Mouse (Mus musculus): ENCODE measurements around the gene Pdcd1. TPM values are rescaled to one million over a fixed set of nuclear protein-coding genes. Genes with fewer than 3 reads are reported as not detected.
"Not testable (repeated sequence)": the region's sequence is repeated elsewhere in the genome, so short reads cannot be mapped to it uniquely, and the experiment has no call there.

The Pdcd1 gene
- polyA plus RNA-seq, 1 experiment from 2014 or later: not detected

DNA sequence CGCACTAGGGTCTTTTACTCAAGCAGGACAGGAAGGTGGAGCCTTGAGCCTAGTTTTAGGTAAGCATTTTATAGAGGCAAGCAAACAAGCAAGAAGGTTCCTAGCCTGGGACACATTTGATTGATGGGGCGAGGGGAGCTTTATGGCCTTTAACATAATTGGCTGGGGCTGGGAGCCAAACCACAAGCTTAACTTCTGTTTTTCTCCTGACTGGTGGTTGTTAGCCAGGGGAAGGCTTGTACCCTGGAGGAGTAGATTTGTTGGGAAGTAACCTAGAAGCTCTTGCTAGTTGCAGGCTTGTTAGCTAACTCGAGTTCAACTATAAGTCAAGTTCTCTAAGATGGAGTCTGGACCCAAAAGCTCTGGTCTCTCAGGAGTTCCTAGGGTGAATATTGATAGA lies 26.0 kb upstream of the Pdcd1 start:
- no peak for ATAC-seq (replicated peaks; ENCODE audit: low FRiP score)
- no peak for DNase-seq (ENCODE audit: low spot score)
- no peak overlapping the region for H3K27ac ChIP-seq (ENCODE audit: low read depth, low read length)
- no peak overlapping the region for H3K9ac ChIP-seq (ENCODE audit: low read depth, low read length)
- no peaks in the 10 kb centered on the region for H3K4me1 ChIP-seq (replicated peaks; ENCODE audit: control insufficient read depth, insufficient read depth, low read length)
- no peaks in the 10 kb centered on the region for H3K36me3 ChIP-seq (ENCODE audit: control insufficient read depth, insufficient read depth, low read length)
- H3K4me2 ChIP-seq: no peak overlapping the region
- no peaks in the 10 kb centered on the region for H3K9me3 ChIP-seq (ENCODE audit: control insufficient read depth, low read length)
- 54% methylated on average over 3 of the region's 3 CpGs for WGBS
- no peak overlapping the region for H3K4me3 ChIP-seq (ENCODE audit: low read depth, low read length)
- peaks cover 9% of the 10 kb centered on the region for H3K27me3 ChIP-seq (replicated peaks; ENCODE audit: control insufficient read depth, insufficient read depth, low read length)

- no peak for DNase-seq (ENCODE audit: low spot score)
- H3K4me3 ChIP-seq (ENCODE audit: low read depth, low read length): no peak overlapping the region
- WGBS: 17% methylated on average over 1 of the region's 1 CpGs
- no peaks in the 10 kb centered on the region for H3K36me3 ChIP-seq (ENCODE audit: control insufficient read depth, insufficient read depth, low read length)
- ATAC-seq (replicated peaks; ENCODE audit: low FRiP score): no peak
- H3K9me3 ChIP-seq (ENCODE audit: control insufficient read depth, low read length): no peaks in the 10 kb centered on the region
- no peak overlapping the region for H3K27ac ChIP-seq (ENCODE audit: low read depth, low read length)
- H3K4me1 ChIP-seq (replicated peaks; ENCODE audit: control insufficient read depth, insufficient read depth, low read length): no peaks in the 10 kb centered on the region
- no peak overlapping the region for H3K9ac ChIP-seq (ENCODE audit: low read depth, low read length)
- no peak overlapping the region for H3K4me2 ChIP-seq
- peaks cover 9% of the 10 kb centered on the region for H3K27me3 ChIP-seq (replicated peaks; ENCODE audit: control insufficient read depth, insufficient read depth, low read length)
Observed at GRCm38 (mm10) chr1:94076702-94077101, 24.3 kb upstream of the Pdcd1 start.

DNA sequence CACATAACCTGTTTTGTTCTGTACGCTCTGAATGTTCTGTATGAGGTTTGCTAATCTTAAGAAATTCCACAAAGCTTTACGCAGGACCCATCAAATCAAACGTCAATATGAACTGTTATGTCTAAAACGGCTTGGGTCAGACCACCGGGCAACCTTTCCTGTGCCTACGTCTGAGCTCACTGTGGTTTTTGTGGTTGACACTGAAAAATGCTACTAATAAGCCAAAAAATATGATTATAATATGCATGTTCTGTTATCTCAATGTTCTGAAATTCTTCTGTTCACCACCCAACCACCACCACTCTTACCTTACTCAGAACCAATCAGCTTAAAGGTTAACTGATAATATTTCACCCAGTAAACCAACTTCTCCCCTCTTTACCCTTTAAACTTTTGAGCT lies 22.4 kb upstream of the Pdcd1 start:
- H3K9me3 ChIP-seq (ENCODE audit: control insufficient read depth, low read length): no peaks in the 10 kb centered on the region
- no peak overlapping the region for H3K4me3 ChIP-seq (ENCODE audit: low read depth, low read length)
- no peaks in the 10 kb centered on the region for H3K4me1 ChIP-seq (replicated peaks; ENCODE audit: control insufficient read depth, insufficient read depth, low read length)
- peaks cover 2% of the 10 kb centered on the region; the same call in 1 of the 2 replicates for H3K27me3 ChIP-seq (replicated peaks; ENCODE audit: control insufficient read depth, insufficient read depth, low read length)
- DNase-seq (ENCODE audit: low spot score) (no peak), ATAC-seq (replicated peaks; ENCODE audit: low FRiP score) (no peak)
- H3K9ac ChIP-seq (ENCODE audit: low read depth, low read length): no peak overlapping the region
- H3K4me2 ChIP-seq: no peak overlapping the region
- WGBS: 65% methylated on average over 6 of the region's 6 CpGs
- no peaks in the 10 kb centered on the region for H3K36me3 ChIP-seq (ENCODE audit: control insufficient read depth, insufficient read depth, low read length)
- no peak overlapping the region for H3K27ac ChIP-seq (ENCODE audit: low read depth, low read length)

DNA sequence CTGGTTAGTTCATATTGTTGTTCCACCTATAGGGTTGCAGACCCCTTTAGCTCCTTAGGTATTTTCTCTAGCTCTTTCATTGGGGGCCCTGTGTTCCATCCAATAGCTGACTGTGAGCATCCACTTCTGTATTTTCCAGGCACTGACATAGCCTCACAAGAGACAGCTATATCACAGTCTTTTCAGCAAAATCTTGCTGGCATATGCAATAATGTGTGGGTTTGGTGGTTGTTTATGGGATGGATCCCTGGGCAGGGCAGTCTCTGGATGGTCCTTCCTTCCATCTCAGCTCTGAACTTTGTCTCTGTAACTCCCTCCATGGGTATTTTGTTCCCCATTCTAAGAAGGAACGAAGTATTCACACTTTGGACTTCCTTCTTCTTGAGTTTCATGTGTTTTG lies 5.9 kb upstream of the Pdcd1 start:
- not testable (repeated sequence) for H3K4me2 ChIP-seq; H3K4me1 ChIP-seq (replicated peaks; ENCODE audit: control insufficient read depth, insufficient read depth, low read length); DNase-seq (ENCODE audit: low spot score); H3K27ac ChIP-seq (ENCODE audit: low read depth, low read length); H3K27me3 ChIP-seq (replicated peaks; ENCODE audit: control insufficient read depth, insufficient read depth, low read length); H3K9ac ChIP-seq (ENCODE audit: low read depth, low read length); H3K4me3 ChIP-seq (ENCODE audit: low read depth, low read length); ATAC-seq (replicated peaks; ENCODE audit: low FRiP score); H3K9me3 ChIP-seq (ENCODE audit: control insufficient read depth, low read length); H3K36me3 ChIP-seq (ENCODE audit: control insufficient read depth, insufficient read depth, low read length)
- 38% methylated on average over 1 of the region's 1 CpGs for WGBS

GRCm38 (mm10) chr1:94057401-94057800 lies 5.0 kb upstream of the Pdcd1 start:
- no peak overlapping the region for H3K4me3 ChIP-seq (ENCODE audit: low read depth, low read length)
- ATAC-seq (replicated peaks; ENCODE audit: low FRiP score) (no peak), DNase-seq (ENCODE audit: low spot score) (no peak)
- no peaks in the 10 kb centered on the region for H3K36me3 ChIP-seq (ENCODE audit: control insufficient read depth, insufficient read depth, low read length)
- WGBS: 87% methylated on average over 2 of the region's 2 CpGs
- H3K27ac ChIP-seq (ENCODE audit: low read depth, low read length): no peak overlapping the region
- H3K9me3 ChIP-seq (ENCODE audit: control insufficient read depth, low read length): no peaks in the 10 kb centered on the region
- no peak overlapping the region for H3K9ac ChIP-seq (ENCODE audit: low read depth, low read length)
- H3K27me3 ChIP-seq (replicated peaks; ENCODE audit: control insufficient read depth, insufficient read depth, low read length): no peaks in the 10 kb centered on the region
- no peak overlapping the region for H3K4me2 ChIP-seq
- no peaks in the 10 kb centered on the region for H3K4me1 ChIP-seq (replicated peaks; ENCODE audit: control insufficient read depth, insufficient read depth, low read length)

GRCm38 (mm10) chr1:94055966-94056365 lies 3.6 kb upstream of the Pdcd1 start:
- H3K9me3 ChIP-seq (ENCODE audit: control insufficient read depth, low read length): no peaks in the 10 kb centered on the region
- no peaks in the 10 kb centered on the region for H3K27me3 ChIP-seq (replicated peaks; ENCODE audit: control insufficient read depth, insufficient read depth, low read length)
- no peak overlapping the region for H3K4me3 ChIP-seq (ENCODE audit: low read depth, low read length)
- ATAC-seq (replicated peaks; ENCODE audit: low FRiP score): no peak
- 44% methylated on average over 3 of the region's 3 CpGs for WGBS
- DNase-seq (ENCODE audit: low spot score): no peak
- no peak overlapping the region for H3K27ac ChIP-seq (ENCODE audit: low read depth, low read length)
- no peak overlapping the region for H3K4me2 ChIP-seq
- no peaks in the 10 kb centered on the region for H3K4me1 ChIP-seq (replicated peaks; ENCODE audit: control insufficient read depth, insufficient read depth, low read length)
- H3K9ac ChIP-seq (ENCODE audit: low read depth, low read length): no peak overlapping the region
- no peaks in the 10 kb centered on the region for H3K36me3 ChIP-seq (ENCODE audit: control insufficient read depth, insufficient read depth, low read length)

DNA sequence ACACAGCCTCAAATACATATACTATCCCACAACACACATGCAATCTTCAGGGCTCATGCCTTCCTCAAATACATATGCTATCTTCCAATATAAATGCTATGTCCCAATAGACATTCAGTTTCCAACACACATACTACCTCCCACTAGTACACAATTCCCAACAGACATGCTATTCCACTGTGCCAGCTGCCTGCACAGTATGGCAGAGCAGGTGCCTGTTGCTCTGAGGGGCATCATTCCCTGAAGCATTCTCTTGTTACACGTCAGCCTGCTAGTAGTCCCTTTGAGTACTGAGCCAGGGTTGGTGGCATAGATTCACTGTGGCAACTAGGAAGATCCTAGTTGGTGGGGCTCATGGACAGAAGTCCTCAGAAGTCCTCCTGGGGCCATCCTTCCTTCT lies 2.1 kb upstream of the Pdcd1 start:
- Histone ChIP-seq H3K4me2 (no peak overlapping the region), H3K4me3 (ENCODE audit: low read depth, low read length) (no peak overlapping the region), H3K27me3 (replicated peaks; ENCODE audit: control insufficient read depth, insufficient read depth, low read length) (no peaks in the 10 kb centered on the region), H3K9me3 (ENCODE audit: control insufficient read depth, low read length) (no peaks in the 10 kb centered on the region), H3K27ac (ENCODE audit: low read depth, low read length) (no peak overlapping the region), H3K36me3 (ENCODE audit: control insufficient read depth, insufficient read depth, low read length) (no peaks in the 10 kb centered on the region), H3K4me1 (replicated peaks; ENCODE audit: control insufficient read depth, insufficient read depth, low read length) (no peaks in the 10 kb centered on the region), H3K9ac (ENCODE audit: low read depth, low read length) (no peak overlapping the region)
- WGBS: 72% methylated on average over 1 of the region's 1 CpGs
- no peak for DNase-seq (ENCODE audit: low spot score)
- no peak for ATAC-seq (replicated peaks; ENCODE audit: low FRiP score)

DNA sequence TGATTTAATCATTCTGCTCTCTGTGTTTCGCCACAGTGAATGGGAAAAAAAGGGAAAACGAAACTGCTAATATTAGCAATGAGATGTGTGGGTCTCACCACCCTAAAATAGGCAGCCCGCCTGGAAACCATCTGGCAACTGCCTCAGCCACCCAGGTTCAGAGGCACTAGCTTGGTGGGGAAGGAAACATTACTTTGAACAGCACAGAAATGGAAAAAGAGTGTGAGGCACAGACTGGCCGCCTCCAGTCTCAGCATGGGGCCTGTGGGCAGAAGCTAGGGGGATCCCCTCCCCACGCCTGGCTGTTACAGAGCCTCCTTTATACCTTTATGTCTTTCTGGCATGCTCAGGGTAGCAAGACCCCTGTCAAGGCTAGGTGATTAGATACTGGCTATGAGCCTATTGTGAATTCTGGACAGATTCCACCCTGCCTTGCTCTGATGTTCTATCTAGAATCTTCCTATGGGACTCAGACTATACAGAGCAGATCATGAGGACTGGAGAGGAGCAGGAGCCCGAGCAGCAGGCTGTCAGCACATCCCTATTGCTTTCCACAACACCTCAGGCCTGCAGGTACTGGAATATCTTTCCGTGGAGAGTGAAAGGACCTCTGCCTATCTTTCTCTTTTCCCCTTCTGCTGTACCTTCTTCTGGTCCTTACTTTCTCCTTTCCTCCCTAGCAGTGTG lies 1.3 kb upstream of the Pdcd1 start:
- 68% methylated on average over 7 of the region's 7 CpGs for WGBS
- Histone ChIP-seq H3K27ac (ENCODE audit: low read depth, low read length) (no peak overlapping the region), H3K36me3 (ENCODE audit: control insufficient read depth, insufficient read depth, low read length) (no peaks in the 10 kb centered on the region), H3K9me3 (ENCODE audit: control insufficient read depth, low read length) (no peaks in the 10 kb centered on the region), H3K4me2 (no peak overlapping the region), H3K9ac (ENCODE audit: low read depth, low read length) (no peak overlapping the region), H3K4me3 (ENCODE audit: low read depth, low read length) (no peak overlapping the region), H3K4me1 (replicated peaks; ENCODE audit: control insufficient read depth, insufficient read depth, low read length) (no peaks in the 10 kb centered on the region), H3K27me3 (replicated peaks; ENCODE audit: control insufficient read depth, insufficient read depth, low read length) (no peaks in the 10 kb centered on the region)
- DNase-seq (ENCODE audit: low spot score) (no peak), ATAC-seq (replicated peaks; ENCODE audit: low FRiP score) (no peak)

- no peak overlapping the region for H3K9ac ChIP-seq (ENCODE audit: low read depth, low read length)
- no peaks in the 10 kb centered on the region for H3K27me3 ChIP-seq (replicated peaks; ENCODE audit: control insufficient read depth, insufficient read depth, low read length)
- ATAC-seq (replicated peaks; ENCODE audit: low FRiP score) (no peak), DNase-seq (ENCODE audit: low spot score) (no peak)
- H3K36me3 ChIP-seq (ENCODE audit: control insufficient read depth, insufficient read depth, low read length): no peaks in the 10 kb centered on the region
- H3K4me1 ChIP-seq (replicated peaks; ENCODE audit: control insufficient read depth, insufficient read depth, low read length): no peaks in the 10 kb centered on the region
- no peaks in the 10 kb centered on the region for H3K9me3 ChIP-seq (ENCODE audit: control insufficient read depth, low read length)
- H3K4me2 ChIP-seq: no peak overlapping the region
- H3K27ac ChIP-seq (ENCODE audit: low read depth, low read length): no peak overlapping the region
- H3K4me3 ChIP-seq (ENCODE audit: low read depth, low read length): no peak overlapping the region
- 81% methylated on average over 5 of the region's 5 CpGs for WGBS
Observed at GRCm38 (mm10) chr1:94051104-94051503, 1.2 kb downstream of the Pdcd1 start.
